Mouse (Mus musculus): ENCODE results near the gene Gast.

DNA sequence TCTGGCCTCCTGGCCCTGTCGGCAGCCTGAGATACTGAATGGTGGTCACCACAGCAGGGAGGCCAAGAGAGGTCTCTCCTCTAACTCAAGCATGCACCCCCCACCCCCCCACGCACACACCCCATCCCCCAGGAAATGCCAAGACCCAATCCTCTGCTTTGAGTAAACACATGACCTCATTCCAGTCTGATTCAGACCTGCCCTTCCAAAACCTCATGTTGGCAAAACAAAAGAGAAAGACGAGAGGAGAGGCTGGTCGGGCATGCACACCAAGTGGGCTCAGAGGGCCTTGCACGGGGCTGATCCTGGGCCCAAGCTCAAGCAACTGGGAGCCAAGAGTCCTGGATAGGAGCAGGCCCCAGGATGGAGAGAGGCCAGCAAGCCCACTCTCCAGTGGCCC is 44.0 kb upstream of the Gast start:
- TF ChIP-seq POLR2A (IDR thresholded peaks at IDR 0.05; ENCODE audit: borderline replicate concordance, control insufficient read depth, low read depth, low read length) (no peak), CTCF (IDR thresholded peaks at IDR 0.05; ENCODE audit: control insufficient read depth, insufficient read depth, low read length) (no peak)
